Mouse (Mus musculus): ENCODE measurements around the gene Gm13277. TPM values are rescaled to one million over a fixed set of nuclear protein-coding genes. Genes with fewer than 3 reads are reported as not detected.

Gm13277 gene
- polyA plus RNA-seq (2021; fragmentation: Nextera tagmentation) = not detected in 2 replicates
- long read RNA-seq, experiment 1 = 0 reads
- long read RNA-seq, experiment 2 = 0 reads

GRCm38 (mm10) chr4:88788402-88788801, at the start of gene Gm13277:
Gm13277 (plus strand) TSS chr4:88788632.

GRCm38 (mm10) chr4:88754818-88755340, 33.6 kb upstream of the Gm13277 start, which contains the start of gene Gm13271:
Gm13271 (plus strand) TSS chr4:88754868.

GRCm38 (mm10) chr4:88759610-88760268, 28.7 kb upstream of the Gm13277 start, which contains the start of gene Gm13283:
Gm13283 (plus strand) TSS chr4:88760119.

GRCm38 (mm10) chr4:88773534-88773933, 14.9 kb upstream of the Gm13277 start, which contains the start of gene Gm13290:
Gm13290 (plus strand) TSS chr4:88773834.

GRCm38 (mm10) chr4:88776622-88777021, 11.8 kb upstream of the Gm13277 start, which contains the start of gene Gm13289:
Gm13289 (plus strand) TSS chr4:88776922.

GRCm38 (mm10) chr4:88779550-88779949, 8.9 kb upstream of the Gm13277 start, which contains the start of gene Gm13272:
Gm13272 (plus strand) TSS chr4:88779850.

GRCm38 (mm10) chr4:88781831-88782230, 6.6 kb upstream of the Gm13277 start, which contains the start of gene Ifnz:
Ifnz (plus strand) TSS chr4:88782131.

GRCm38 (mm10) chr4:88785409-88785808, 3.0 kb upstream of the Gm13277 start, which contains the start of gene Gm13276:
Gm13276 (plus strand) TSS chr4:88785709.

GRCm38 (mm10) chr4:88791250-88791649, 2.8 kb downstream of the Gm13277 start, which contains the start of gene Gm13278:
Gm13278 (plus strand) TSS chr4:88791550.

GRCm38 (mm10) chr4:88793936-88794675, 5.7 kb downstream of the Gm13277 start, which contains the start of gene Gm13275:
Gm13275 (plus strand) TSS chr4:88794487.

GRCm38 (mm10) chr4:88797097-88797496, 8.7 kb downstream of the Gm13277 start, which contains the start of gene Gm13279:
Gm13279 (plus strand) TSS chr4:88797397.

GRCm38 (mm10) chr4:88799365-88799764, 10.9 kb downstream of the Gm13277 start, which contains the start of gene Gm13285:
Gm13285 (plus strand) TSS chr4:88799665.

GRCm38 (mm10) chr4:88802954-88803353, 14.5 kb downstream of the Gm13277 start, which contains the start of gene Gm13287:
Gm13287 (plus strand) TSS chr4:88803254.

GRCm38 (mm10) chr4:88805231-88805630, 16.8 kb downstream of the Gm13277 start, which contains the start of gene Gm13288:
Gm13288 (plus strand) TSS chr4:88805531.

GRCm38 (mm10) chr4:88815928-88816327, 27.5 kb downstream of the Gm13277 start, which contains the start of gene Ifna7:
Ifna7 (plus strand) TSS chr4:88816228.

GRCm38 (mm10) chr4:88819659-88820058, 31.2 kb downstream of the Gm13277 start, which contains the start of gene Ifna11:
Ifna11 (plus strand) TSS chr4:88819959.

GRCm38 (mm10) chr4:88827116-88827515, 38.7 kb downstream of the Gm13277 start, which contains the start of gene Ifna6:
Ifna6 (plus strand) TSS chr4:88827416.

GRCm38 (mm10) chr4:88835225-88835624, 46.8 kb downstream of the Gm13277 start, which contains the start of gene Ifna5:
Ifna5 (plus strand) TSS chr4:88835525.

